Mouse (Mus musculus): ENCODE results near the gene Mapk7.

The Mapk7 gene

DNA sequence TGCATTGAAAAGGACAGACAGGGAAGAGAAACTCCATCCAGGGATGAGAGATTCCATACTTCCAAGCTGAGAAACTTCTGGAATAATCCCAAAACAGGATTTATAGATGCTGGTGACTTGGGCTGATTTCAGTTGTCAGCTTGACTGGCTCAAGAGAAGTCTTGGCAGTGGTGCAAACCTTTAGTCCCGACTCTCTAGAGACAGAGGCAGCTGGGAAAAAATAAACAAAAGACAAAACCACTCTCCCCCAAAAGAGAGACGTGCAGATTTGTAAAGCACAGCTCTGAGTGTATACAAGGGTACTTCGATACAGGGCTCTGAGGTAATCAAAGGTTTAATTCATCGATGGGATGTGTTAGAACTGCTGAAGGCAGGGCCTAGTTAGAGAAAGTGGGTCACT lies 28.8 kb downstream of the Mapk7 start:
- DNase-seq (ENCODE audit: low read depth, low spot score), result no peak

GRCm38 (mm10) chr11:61464071-61464470 lies 30.1 kb downstream of the Mapk7 start:
- no peak for DNase-seq (ENCODE audit: low read depth, low spot score)

DNA sequence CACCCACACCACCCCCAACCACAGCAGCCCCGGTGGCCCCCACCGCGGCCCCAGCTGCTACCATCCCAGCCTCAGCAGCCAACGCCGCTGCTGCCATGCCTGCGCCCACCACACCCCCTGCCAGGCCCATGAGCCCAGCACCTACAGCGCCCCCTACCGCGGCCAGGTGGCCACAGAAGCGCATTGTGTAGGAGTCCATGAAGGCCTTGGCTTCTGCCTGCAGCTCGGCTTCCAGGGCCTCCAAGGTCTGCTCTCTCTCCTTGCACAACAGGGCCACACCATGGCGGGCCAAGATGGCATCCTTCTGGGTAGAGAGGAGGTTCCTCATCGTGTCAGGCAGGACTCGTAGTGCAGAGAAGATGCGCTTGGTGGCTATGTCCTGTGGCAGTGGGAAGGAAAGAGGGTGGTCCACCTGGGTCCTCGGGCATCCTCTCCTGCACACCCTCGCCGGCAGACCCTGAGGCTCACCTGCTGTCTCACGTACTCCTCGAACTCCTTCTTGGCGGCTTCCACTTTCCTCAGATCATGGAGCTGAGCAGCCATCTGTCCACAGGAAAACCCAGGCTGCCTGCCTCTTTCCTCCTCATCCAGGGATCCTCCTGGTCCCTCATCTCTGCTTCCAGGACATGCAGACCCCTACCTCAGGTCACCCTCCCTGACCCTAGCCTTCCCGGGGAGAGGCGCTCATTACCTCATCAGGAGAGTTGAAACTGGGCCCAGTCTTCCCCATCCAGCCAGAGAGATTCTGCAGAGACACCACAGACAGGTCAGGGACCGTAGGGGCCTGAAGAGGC lies 44.5 kb downstream of the Mapk7 start:
- peak; percentile 19 for DNase-seq (ENCODE audit: low read depth, low spot score)

DNA sequence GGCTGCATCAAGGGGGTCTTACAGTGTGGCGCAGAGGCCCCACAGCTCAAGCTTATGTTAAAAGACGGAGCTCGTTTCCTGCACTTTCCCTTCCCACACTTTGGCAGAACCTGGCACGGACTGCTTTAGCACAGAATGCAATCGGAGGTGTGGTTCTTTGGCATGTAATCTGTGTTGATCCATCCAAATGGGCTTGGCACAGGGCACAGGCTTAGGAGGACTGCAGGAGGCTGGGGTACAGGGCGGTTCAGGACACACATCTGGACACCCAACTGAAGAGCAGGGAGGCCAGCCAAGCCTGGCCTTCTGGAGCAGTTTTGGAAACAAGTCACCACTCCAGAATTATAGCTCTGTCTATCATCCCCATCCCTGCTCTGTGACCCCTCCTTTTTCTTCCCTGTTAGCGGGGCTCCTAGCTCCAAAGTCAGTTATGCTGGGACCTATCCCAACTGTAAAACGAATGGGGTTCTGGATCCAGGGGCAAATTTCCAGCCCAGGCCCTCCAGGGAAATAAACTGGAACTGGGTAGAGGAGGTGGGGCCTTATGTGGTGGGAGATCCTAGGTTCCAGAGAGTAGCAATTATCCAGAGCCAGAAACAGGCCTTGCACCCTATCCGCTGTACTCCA lies 45.5 kb downstream of the Mapk7 start:
- DNase-seq (ENCODE audit: low read depth, low spot score), result no peak

DNA sequence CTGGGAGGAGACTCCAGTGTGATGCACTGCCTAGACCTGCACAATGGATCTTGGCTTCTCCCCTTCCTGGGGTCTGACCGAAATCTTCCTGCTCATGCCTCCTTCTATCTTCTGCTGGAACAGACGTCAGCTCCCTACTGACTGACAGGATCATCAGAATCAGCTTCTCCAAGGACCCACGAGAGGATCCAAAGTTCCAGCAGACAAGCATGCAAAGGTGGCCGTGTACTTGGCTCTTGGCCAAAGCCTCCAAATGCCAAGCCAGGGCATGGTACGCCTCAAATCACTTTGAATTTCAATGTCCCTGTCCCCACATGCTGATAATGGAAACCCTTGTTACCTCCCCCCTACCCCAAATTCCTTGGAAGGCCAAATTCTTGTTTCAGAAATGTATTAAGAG lies 46.2 kb downstream of the Mapk7 start:
- no peak for DNase-seq (ENCODE audit: low read depth, low spot score)

DNA sequence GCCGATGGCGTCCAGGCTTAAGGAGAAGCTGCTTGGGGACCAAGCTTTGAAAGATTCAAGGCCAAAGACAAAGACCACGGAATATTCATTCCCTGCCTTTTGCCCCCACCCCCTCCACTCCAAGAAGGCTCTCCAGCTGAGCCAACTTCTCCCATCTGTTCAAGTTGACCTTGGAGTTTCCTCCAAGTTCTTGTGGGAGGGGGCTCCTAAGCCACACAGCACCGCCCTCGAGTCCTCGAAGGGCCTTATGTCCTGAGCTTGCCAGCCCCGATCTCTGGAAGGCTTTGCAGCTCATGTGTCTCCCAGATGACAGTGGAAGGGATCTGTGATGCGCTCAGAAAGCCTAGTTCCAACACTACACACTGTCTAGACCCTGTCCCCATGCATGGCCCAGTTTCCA lies 46.9 kb downstream of the Mapk7 start:
- no peak for DNase-seq (ENCODE audit: low read depth, low spot score)

DNA sequence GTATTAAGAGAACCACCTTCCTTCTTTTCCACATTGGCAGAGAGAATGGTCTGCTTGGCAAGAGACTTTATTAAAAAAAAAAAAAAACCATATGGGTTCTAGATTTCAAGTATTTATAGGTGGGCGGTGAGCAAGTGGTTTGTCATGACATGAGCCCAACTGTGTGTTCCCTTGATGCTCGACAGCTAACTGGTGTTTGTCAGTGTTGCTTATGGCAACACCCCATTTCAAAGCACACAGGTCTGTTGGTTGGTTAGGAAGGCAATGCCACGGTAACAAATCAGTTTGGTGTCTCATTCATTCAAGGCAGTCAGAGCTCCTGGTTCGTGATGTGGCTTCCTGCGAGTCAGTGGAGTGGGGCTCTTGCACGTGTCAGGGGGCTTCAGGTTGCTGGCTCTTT lies 50.4 kb downstream of the Mapk7 start:
- DNase-seq (ENCODE audit: low read depth, low spot score), result no peak

DNA sequence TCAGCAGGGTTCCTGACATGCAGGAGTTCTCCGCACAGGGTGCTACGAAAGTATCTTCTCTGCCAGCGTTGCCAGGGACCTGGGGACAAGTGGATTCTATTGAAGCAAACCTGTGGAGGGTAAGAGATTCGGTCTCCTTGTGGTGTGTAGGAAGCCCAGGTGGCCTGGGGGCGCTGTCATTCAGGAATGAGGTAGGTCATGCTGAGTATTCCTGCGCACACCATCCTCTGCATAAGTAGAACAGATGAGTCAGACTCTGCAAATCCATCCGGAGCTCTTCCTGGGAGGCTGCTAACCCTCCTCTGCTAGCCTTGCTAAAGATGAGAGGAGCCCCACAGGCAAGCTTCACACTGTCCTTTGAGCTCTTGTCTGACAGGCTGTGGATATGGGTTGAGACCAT lies 52.5 kb downstream of the Mapk7 start:
- no peak for DNase-seq (ENCODE audit: low read depth, low spot score)

DNA sequence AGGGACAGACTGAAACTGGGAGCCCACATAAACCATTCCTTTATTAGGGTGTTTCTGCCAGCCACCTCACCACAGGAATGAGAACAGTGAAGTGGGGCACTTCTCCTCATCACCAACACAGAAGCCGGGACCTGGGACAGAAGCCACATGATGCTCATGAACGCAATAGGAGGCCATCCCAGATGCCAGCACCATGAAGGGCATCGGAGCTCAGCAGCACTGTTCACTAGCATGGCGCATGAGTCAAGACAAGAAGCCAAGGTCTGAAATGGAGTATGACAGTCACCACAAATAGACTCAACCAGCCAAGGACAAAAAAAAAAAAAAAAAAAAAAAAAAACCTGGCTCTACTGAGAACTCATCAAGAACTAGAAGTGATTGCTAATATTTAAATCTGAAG lies 53.8 kb downstream of the Mapk7 start:
- no peak for DNase-seq (ENCODE audit: low read depth, low spot score)

DNA sequence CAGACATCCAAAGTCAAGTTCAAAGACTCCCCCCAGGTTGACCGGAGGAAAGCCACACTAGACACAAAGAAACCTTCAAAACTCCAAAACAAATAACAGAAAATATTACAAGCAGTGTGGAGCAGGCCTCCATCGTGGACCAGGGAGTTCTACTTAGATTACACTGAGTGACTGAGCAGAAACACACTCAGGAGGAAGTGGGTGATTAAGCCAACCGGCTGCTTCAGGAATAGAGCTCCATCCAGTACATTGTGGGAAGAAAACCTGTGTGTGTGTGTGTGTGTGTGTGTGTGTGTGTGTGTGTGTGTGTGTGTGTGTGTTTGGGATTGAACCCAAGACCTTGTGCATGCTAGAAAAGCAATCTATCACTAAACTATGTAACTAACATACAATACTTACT lies 55.0 kb downstream of the Mapk7 start:
- DNase-seq (ENCODE audit: low read depth, low spot score), result no peak

All from CD4-positive, CD25-positive, alpha-beta regulatory T cell, adult 2 months (primary cell).